Mouse (Mus musculus): ENCODE results near the gene Ldlrad2.
"Not testable (repeated sequence)": the region's sequence is repeated elsewhere in the genome, so short reads cannot be mapped to it uniquely, and the experiment has no call there.

The Ldlrad2 gene

DNA sequence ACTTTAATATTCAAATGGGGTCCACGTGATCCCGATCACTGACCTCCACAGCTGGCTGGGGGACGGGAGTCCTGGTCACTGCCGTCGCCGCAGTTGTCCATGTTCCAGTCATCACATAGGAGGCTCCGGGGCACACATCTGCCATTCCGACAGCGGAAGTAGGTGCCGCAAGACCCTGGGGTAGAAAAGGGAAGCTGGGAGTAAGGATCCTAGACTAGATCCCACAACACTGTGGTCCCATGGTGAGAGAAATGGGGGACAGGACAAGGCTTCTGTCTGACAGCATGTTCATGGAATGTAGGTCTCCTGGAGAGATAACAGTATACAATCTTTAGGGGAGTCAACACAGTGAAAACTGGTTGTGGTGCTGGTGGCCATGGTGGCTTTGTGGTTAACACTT is at the start of gene Ldlrad2:
TSS of gene Ldlrad2 (minus strand) at position 101 of the 400 bp plus-strand sequence.
- DNase-seq (ENCODE audit: low spot score) = no peak

DNA sequence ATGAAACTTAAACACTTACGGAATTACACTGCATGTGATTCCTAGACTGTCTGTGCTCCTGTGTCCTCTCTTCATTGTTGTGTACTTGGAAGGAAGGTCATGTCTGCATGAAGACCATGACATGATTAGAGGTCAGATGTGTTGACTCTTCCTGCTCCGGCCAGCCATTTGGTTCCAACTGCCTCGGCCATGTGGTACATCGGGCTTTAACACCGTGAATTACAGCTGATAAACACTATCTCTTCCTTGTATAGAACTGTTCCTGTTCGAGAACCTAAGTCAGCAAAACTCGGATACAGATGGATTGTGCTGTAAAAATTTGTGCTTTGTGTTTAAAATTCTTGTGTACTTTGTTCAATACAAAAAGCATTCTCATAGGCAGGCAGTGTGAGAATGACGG is 48.5 kb upstream of the Ldlrad2 start:
- no peak for DNase-seq (ENCODE audit: low spot score)

DNA sequence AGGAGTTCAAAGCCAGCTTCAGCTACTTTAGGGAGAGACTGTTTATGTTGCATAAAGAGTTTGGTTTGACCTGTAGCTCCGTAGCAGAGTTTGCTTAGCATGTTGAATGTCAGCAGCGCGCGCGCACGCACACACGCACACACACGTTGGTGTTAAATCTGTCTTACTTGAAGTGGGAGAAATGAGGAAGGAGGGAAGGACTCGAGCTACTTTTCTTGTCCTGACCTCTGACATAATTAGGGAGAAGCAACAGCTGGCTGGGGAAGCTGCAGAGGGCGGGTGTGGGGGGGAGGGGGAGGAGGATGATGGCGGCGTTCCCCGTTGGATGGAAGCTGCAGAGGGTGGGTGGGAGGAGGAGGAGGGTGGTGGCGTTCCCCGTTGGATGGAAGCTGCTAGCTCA is 35.9 kb upstream of the Ldlrad2 start:
- DNase-seq (ENCODE audit: low spot score) = no peak

DNA sequence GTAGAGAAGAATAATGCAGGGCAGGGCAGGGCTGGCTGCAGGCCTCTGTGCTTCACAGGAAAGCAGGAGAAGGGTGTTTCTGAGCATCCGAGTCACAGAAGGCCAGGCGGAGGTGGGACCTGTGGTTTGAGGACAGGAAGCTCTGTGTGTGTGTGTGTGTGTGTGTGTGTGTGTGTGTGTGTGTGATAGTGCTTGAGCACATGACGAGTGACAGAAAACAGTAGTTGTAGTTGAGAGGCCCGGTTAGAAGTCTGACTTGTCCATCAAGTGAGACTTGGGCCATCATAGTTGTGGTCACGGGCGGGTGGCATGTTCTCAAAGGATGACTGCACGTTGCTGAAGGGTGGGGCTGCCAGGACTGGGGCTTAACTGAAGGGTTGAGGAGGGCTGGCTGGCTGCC is 35.3 kb upstream of the Ldlrad2 start:
- peak; percentile 16 for DNase-seq (ENCODE audit: low spot score)

DNA sequence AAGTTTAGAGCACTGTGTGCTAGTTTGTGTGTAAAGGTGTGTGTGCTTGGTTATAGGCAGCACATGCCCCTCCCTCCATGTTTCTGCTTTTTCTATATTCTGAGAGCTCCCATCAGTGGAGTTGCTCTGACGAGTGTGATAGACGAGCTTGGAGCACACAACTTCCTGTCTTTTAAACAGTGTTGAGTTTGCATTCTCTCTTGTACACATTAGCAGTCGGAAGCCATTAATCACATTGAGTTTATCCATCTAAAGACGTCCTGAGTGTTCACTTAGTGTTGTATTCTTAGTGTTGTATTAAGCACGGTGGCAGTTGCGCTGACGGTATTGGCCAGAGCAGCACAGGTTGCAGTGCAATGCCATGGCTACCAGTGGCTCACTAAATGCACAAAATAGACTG is 34.9 kb upstream of the Ldlrad2 start:
- no peak for DNase-seq (ENCODE audit: low spot score)

DNA sequence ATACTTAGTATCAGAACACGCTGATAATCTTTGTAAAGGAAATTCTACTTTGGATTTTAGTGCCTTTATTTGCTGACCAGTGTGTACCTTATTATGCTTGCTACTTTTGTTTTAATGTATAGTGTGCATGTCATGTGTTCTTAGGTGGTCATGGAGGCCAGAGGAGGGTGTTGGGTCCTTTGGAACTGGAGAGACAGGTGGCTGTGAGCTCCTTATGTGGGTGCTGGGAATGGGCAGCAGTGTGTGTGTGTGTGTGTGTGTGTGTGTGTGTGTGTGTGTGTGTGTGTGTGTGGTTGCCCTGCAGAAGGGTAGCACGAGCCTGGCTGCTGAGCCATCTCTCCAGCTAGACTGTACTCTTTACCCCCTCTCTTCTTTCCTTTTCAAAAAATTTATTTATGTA is 32.7 kb upstream of the Ldlrad2 start:
- no peak for DNase-seq (ENCODE audit: low spot score)

DNA sequence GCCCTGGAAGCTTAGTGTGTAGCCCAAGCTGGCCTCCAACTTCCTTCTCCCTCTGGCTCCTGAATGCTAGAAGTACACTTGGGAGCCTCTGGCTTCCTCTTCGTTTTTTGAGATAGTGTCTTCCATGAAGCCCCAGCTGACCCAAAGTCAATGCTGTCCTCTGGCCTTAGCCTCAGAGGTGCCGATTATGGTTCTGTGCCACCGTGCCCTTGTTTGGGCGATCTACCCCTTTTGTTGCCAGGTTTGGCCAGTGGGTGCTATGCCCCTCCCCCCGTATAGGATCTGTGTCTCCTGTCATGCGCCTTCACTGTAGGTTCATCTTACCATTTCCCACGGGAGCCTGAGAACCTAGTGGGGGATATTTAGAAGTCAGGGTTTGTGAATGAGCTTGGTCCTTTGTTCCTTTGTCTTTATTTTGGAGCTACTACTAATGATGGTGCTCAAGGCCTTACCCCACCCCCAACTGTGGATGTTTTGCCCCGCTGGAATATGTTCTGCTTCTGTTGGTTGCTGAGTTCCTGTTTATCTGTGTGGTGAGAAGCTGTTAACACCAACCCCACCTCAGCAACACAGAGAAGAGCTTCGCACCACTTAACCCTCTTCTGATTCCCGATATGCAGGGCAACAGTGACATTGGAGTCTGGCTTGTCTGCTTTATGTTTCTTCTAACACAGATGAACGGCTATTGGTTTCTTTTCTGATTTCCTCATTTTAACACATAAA is 29.2 kb upstream of the Ldlrad2 start:
- no peak for DNase-seq (ENCODE audit: low spot score)

DNA sequence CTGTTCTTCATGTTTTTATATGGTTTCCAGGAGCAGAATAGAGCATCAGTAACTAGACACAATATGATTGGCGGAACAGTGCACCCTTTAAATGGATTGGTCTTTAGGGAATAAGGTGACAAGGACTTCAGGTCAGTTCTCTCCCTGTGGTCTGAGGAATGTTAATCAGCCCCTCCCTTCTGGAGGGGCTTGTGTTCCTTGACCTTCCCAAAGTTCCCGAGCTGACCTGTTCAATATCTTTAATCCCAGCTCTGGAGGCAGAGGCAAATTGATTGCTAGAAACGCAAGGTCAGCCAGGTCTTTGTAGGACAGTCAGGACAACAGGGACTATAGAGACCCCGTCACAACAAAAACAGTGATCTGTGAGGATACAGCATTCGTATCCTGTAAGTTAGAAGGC is 24.2 kb upstream of the Ldlrad2 start:
- DNase-seq (ENCODE audit: low spot score) = no peak

DNA sequence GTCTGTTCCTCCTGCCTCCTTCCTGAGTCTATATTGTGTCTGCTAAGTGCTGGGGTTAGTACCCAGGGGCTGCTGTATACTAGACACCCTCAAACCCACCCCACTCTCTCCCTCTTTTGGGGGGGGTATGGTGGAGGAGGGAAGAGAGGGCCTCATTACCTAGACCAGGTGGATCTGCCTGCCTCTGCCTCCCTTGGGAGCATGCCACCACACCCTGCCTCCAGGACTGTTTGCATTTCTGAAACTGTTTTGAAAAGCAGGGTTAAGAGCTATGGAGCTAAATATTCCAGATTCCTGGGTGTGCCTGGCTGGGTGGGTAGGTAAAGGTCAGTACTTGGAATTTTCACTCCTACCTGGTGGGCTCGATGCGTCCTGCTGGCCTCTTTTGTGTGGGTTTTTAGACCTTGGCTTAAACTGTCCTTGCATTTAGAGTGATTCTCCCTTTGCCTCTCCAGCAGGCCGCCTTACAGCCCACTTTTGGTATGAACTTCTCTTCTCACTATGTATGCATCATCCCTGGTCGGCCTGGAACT is 22.8 kb upstream of the Ldlrad2 start:
- DNase-seq (ENCODE audit: low spot score) = no peak

DNA sequence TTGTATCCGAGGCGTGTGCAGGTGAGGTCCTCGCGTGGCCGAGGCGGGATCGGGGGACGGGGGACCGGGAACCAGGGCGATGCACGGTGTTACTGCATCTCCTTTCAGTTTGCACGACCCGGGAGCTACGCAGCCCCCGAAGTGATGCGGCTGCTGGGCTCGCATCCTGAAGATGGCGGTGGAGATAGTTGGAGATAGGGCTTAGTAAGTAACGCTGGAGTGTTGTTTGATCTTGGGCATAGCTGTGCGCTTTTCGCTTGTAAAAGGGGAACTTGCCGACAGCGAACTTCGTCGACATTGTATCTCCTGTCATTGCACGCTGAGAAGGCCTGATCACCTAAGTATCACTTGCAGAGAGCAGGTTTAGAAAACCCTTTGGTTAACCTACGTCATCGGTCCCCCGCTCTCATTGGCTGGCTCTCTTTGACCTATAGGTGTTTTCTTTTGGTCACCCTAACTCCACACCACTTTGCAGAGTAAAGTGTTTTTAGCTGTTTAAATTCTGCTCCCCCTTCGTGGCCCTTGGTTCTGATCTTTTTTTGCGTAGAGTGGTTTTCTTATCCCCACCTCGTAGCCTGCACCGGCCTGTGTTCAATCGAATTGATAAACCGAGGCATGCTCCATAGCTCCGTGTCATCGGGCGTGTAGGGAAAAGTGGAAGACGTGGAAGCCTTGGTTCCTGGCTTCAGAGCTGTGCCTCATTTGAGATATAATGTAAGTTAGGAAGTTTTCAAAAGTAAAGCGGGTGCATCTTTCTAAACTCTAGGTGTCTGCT is 20.3 kb upstream of the Ldlrad2 start:
- DNase-seq (ENCODE audit: low spot score) = peak; percentile 32

DNA sequence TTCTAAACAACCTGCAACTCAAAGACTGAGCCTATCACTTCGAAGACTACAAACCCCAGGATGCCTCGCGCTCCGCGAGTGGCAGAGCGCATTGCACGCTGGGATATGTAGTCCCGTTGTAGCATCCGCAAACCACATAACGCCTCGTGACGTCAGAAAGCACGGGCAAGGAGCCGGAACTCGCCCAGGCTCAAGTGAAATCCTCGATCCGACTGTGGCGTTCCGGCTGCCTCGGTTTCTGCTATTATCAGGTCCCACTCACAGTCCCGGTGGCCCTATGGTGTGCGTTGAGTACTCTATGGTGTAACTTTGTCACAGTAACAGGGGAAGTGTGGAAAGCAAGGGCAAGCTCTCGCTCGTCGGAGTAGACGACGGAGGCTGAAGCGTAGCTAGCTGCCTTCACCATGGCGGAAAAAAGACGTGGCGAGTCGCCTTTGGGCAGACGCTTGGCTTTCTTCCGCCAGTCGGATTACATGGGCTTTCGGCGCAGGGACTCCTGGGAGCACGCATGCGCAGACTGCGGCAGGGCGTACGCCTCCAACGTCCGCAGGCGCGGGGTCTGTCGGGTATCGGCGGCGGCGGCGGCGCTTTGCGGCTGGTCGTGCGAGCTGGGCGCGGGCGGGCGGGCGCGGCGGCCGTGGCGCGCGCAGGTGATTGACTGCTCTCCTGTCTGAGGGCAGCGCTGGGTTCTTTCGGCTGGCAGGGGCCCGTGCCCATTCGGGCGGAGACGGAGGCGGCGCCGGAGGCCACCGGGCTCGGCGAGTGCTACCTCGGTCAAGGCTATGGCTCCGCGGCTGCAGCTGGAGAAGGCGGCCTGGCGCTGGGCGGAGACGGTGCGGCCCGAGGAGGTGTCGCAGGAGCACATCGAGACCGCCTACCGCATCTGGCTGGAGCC is 19.5 kb upstream of the Ldlrad2 start, which contains the start of gene Usp48:
TSS of gene Usp48 (plus strand) at position 155 of the 895 bp plus-strand sequence.
- peak; percentile 99 for DNase-seq (ENCODE audit: low spot score)

DNA sequence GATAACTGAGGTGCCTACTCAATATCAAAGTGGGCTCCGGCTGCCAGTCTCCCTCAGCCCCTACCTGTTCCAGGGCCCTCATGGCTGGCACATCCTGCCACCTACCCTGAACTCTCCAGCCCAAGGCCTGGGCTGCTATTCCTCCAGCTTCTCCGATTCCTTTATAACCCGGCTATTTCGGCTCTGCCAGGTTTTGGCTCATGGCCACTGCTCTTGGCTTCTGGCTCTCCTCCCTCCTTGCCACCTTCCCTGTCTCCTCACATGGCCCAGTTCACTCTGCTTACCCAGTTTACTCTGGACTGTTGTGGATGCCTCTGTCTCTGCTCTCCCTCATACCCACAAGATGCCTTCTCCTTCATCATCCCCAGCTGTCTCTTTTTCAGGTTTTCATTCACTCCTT is 16.6 kb upstream of the Ldlrad2 start:
- DNase-seq (ENCODE audit: low spot score) = no peak

DNA sequence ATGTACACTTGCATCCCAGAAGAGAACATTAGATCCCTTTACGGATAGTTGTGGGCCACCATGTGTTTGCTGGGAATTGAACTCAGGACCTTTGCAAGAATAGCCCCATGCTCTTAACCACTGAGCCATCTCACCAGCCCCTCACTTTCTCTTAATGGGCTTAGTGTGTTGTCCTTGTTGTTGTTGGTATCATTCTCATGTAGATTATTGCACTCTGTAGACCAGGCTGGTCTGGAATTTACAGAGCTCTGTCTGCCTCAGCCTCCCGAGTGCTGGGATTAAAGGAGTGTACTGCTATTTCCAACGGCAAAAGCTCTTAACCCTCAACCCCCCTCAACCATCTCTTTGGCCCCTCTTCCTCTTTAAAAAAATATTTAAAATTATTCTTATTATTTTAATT is 15.2 kb upstream of the Ldlrad2 start:
- DNase-seq (ENCODE audit: low spot score) = no peak

DNA sequence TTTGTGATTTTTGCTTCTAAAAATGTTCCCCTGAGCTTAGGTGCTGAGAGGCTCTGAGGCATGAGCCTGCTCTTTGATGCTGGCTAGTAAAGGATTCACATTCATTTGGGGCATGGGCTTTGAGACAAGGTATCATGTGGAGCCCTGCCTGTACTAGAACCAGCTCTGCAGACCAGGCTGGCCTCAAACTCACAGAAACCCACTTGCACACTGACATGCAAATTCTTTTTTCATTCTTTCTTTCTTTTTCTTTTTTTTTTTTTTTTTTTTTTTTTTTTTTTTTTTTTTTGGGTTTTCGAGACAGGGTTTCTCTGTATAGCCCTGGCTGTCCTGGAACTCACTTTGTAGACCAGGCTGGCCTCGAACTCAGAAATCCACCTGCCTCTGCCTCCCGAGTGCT is 14.7 kb upstream of the Ldlrad2 start:
- DNase-seq (ENCODE audit: low spot score) = not testable (repeated sequence)

DNA sequence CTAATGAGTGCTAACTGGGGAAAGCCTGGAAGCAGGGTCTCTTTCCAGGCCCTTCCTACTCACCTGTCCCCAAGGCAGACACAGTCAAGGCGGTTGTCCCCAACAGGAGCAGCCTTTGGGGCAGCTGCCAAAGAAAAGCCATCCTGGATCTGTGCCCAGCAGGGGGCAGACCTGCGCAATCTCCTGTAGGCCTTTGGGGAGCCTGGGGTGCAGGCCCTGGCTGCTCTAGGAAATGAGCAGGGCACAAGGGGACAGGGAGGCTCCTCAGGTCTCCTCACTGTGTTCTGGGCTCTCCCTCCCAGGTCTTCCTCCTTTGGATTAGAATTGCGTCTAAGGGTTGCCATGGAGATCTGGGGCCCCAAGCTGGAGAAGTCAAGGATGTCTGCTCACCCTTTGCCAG is 7.4 kb upstream of the Ldlrad2 start:
- DNase-seq (ENCODE audit: low spot score) = no peak

DNA sequence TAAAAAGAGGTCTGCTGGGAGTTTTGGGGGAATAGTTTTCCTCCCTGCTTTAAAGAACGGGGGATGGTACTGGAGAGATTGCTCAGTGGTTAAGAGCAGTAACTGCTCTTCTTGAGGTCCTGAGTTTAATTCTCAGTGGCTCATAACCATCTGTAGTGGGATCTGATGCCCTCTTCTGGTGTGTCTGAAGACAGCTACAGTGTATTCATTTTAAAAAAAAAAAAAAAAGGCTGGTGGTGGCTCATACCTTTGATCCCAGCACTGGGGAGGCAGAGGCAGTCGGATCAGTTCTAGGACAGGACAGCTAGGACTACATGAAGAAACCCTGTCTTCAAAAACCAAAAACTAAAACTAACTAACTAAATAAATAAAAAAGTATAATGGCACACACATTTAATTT is 5.9 kb upstream of the Ldlrad2 start:
- DNase-seq (ENCODE audit: low spot score) = no peak

DNA sequence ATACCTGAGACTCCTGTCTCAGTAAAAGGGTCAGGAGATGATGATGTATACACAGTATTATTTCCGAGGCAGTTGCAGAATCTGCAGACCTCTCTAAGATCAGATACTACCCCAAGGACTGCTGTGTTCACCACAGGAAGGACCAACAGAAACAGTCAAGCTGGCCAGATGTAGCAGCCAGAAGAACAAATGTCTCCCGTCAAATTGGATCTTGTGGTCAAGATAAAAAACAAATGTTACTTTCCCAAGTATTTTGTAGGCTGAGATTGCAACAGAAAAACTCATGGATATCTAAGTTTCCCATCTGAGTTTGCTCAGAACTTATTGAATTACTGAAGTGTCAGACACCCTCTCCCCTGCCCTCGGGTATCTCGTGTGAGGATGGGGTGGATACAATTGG is 5.4 kb upstream of the Ldlrad2 start:
- peak; percentile 29 for DNase-seq (ENCODE audit: low spot score)

DNA sequence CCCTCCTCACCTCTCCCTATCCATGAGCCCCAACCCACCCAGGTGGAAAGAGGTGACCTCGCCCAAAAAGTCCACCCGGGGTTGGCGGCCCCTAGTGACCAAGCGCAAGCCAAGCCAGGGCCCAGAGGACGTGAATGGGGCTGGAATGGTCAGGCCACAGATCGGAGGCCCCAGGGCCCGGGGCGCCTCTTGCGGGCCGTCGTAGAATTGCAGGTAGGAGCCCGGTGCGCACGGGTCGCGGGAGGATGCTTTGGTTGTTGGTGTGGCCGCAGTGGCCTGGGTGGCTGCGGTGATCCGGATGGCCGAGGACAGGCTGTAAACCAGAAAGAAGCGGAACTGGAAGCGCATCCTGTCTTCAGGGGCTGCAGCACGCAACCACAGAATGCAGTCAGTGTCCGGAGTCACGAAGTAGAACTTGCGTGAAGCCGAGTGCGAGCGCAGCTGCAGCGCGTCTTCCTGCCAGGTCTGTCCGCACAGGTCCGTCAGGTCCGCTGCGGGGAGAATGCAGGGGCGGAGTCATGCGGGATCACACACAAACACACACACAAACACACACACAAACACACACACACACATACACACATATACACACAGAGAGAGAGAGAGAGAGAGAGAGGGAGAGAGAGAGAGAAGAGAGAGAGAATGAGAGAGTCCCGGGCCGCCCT is 3.9 kb upstream of the Ldlrad2 start:
- peak; percentile 16 for DNase-seq (ENCODE audit: low spot score)

DNA sequence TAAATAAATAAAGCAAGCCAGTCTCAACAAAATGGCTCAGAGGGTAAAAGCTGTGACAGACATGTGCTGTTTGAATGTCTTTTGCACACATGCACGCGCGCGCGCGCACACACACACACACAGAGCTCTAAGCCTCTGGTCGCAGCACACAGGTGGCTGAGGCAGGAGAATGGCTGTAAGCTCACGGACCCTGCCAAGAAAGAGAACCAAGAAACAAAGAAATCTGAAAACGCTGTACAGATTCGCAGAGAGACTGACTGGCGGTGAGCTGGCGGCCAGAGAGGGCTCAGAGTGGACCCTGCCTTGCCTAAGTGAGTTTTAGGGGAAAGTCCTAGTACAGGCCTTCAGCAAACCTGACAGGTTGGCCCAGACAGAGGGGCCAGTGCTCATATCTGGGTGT is 3.1 kb upstream of the Ldlrad2 start:
- no peak for DNase-seq (ENCODE audit: low spot score)

DNA sequence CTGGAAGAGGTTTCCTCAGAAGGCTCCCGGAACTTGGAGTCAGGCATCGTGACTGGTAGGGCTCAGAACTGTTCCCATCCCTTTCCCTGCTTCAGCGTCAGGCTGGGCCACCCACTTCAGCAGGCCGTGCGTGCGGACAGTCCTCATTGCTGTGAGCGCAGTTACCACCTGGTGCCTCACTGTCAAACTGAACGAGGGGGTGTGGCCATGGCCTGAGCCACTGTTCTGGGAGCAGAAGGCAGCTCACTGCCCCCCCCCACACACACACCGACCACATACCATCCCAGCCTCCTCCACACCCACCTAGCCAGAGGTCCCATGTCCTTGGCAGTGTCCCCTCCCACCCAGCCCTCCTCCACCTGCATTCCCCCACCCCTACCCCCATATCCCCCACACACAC is 4.5 kb downstream of the Ldlrad2 start:
- no peak for DNase-seq (ENCODE audit: low spot score)

DNA sequence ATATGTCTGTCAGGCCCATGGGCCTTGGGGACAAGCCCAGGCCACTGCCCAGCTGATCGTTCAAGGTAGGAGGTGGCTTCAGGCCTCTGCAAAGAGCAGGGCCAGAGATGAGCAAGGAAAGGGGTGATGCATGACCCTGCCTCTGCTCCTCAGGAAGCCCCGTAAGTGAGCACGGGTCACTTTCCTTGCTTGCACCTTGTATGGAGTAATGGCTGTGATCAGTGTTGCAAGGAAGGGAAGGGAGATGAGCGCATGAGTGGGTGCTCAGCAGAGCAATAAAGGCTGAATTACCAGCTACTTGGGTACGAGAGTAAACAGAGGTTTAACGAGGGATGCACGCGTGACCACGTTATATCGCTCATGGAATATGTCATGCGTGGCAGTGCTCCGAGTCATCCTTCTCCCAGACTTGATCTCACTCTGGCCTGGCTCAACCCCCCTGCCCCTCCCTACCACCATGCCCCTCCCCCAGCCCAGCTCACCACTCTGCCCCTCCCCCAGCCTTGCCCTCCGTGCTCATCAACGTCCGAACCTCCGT is 17.6 kb downstream of the Ldlrad2 start:
- DNase-seq (ENCODE audit: low spot score) = no peak

DNA sequence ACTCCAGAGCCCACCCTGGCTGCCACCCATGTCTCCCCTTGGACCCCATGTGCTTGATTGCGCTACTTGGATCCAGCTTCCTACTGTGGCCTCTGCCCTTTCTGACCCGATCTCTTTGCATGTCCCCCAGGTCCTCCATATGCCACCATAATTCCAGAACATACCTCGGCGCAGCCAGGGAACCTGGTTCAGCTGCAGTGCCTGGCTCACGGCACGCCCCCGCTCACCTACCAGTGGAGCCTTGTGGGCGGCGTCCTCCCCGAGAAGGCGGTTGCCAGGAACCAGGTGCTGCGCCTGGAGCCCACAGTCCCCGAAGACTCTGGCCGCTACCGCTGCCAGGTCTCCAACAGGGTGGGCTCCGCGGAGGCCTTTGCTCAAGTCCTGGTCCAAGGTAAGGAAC is 20.9 kb downstream of the Ldlrad2 start:
- DNase-seq (ENCODE audit: low spot score) = no peak

All from lung, postnatal 25 days (tissue).